Mouse (Mus musculus) intestine, postnatal 0 days (tissue): Measurements from ENCODE around the gene Nsun2. TPM values are rescaled to one million over a fixed set of nuclear protein-coding genes. Genes with fewer than 3 reads are reported as not detected.
"Not testable (repeated sequence)": the region's sequence is repeated elsewhere in the genome, so short reads cannot be mapped to it uniquely, and the experiment has no call there.

Experiments used
- ATAC-seq: fragments of 200-750 bp; cut with Nextera tagmentation; 2 replicates; pipeline ENCODE4 v1.8.0; 2017; ENCODE audit warnings: mild to moderate bottlenecking, moderate TSS enrichment, moderate library complexity
- H3K27ac ChIP-seq: fragments of 300-500 bp; sonication (generic); 2 replicates; pipeline ENCODE4 v1.5.1; 2014; ENCODE audit warnings: mild to moderate bottlenecking, low read depth, low read length, moderate library complexity
- H3K27me3 ChIP-seq: fragments of 300-500 bp; sonication (generic); replicated peaks from 2 replicates; pipeline ENCODE4 v1.6.1; 2014; ENCODE audit warnings: low read length, mixed read lengths; ENCODE audit not compliant: control insufficient read depth, insufficient read depth
- H3K36me3 ChIP-seq: fragments of 300-500 bp; sonication (generic); 2 replicates; pipeline ENCODE4 v1.6.1; 2014; ENCODE audit warnings: mild to moderate bottlenecking, moderate library complexity; ENCODE audit not compliant: control insufficient read depth, insufficient read depth
- H3K4me1 ChIP-seq: fragments of 300-500 bp; sonication (generic); replicated peaks from 2 replicates; pipeline ENCODE4 v1.6.1; 2014; ENCODE audit warnings: antibody characterized with exemption, low read length, mixed read lengths; ENCODE audit not compliant: control insufficient read depth, insufficient read depth
- H3K4me2 ChIP-seq: fragments of 300-500 bp; sonication (generic); replicated peaks from 2 replicates; pipeline ENCODE4 v1.6.1; 2014; ENCODE audit warnings: low read depth, mild to moderate bottlenecking, moderate library complexity
- H3K4me3 ChIP-seq: fragments of 300-500 bp; sonication (generic); 2 replicates; pipeline ENCODE4 v1.5.1; 2014; ENCODE audit warnings: low read depth, low read length
- H3K9ac ChIP-seq: fragments of 300-500 bp; sonication (generic); 2 replicates; pipeline ENCODE4 v1.6.1; 2014; ENCODE audit warnings: mild to moderate bottlenecking, low read depth, low read length
- H3K9me3 ChIP-seq: fragments of 300-500 bp; sonication (generic); 2 replicates; pipeline ENCODE4 v1.6.1; 2016; ENCODE audit warnings: mixed run types; ENCODE audit not compliant: control insufficient read depth
- CTCF ChIP-seq: sonication (generic); IDR thresholded peaks from 2 replicates; pipeline ENCODE4 v1.5.1; 2016; ENCODE audit warnings: low read depth, mild to moderate bottlenecking, control low read depth, antibody characterized with exemption, moderate library complexity
- WGBS: fragments of 180-500 bp; shearing (Covaris S2); extraction: QIAGEN DNeasy Blood & Tissue Kit; methylation state at CpG from one replicate; pipeline ENCODE4 v1.1.7; 2014; 5-methylcytosine and 5-hydroxymethylcytosine counted together
- polyA plus RNA-seq: library from polyadenylated mRNA; unstranded; fragments of >200 nt; fragmentation: Nextera tagmentation; extraction: Ambion mirVana; gene quantifications from 2 replicates; pipeline ENCODE4 v1.2.1, GENCODE M21; 2015

The Nsun2 gene
- polyA plus RNA-seq, 1 experiment from 2014 or later, result 38.8 TPM

DNA sequence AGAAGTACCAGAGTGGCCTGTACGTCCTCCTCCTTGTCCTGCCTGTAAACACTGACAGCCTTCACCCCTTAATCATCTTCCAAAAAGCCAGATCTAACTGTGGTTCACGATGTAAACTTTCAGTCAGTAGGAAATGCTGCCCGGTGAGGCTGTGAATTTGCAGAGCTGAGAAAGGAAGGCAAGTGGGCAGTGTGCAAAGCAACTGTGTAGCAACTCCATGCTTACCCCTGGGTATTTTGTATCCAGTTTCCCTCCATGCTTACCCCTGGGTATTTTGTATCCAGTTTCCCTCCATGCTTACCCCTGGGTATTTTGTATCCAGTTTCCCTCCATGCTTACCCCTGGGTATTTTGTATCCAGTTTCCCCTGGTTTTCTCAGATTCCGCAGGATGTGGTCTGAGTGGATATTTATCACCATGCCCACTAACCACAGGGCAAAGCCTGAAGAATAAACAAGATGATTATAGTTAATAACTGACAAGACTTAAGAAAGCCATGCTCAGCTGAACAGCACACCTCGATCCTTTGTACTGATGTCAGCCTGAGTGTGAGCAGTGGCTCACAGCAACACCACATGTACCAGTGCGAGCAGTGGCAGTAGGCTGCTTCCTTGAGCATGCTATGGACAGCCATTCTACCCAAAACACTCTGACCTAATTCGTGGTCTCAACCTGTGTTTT, 61.2 kb downstream of the Nsun2 start:
- Histone ChIP-seq H3K27me3 (no peaks in the 10 kb centered on the region), H3K9me3 (no peaks in the 10 kb centered on the region), H3K27ac (no peak overlapping the region), H3K4me1 (no peaks in the 10 kb centered on the region), H3K36me3 (no peaks in the 10 kb centered on the region), H3K4me3 (no peak overlapping the region), H3K9ac (no peak overlapping the region), H3K4me2 (no peak overlapping the region)
- 75% methylated on average over 7 of the region's 7 CpGs for WGBS
- no peak for ATAC-seq
- TF ChIP-seq CTCF, result no peak

- ATAC-seq, result no peak
- no peaks in the 10 kb centered on the region for H3K27me3 ChIP-seq
Observed at GRCm38 (mm10) chr13:69595911-69596310, 62.4 kb downstream of the Nsun2 start.

DNA sequence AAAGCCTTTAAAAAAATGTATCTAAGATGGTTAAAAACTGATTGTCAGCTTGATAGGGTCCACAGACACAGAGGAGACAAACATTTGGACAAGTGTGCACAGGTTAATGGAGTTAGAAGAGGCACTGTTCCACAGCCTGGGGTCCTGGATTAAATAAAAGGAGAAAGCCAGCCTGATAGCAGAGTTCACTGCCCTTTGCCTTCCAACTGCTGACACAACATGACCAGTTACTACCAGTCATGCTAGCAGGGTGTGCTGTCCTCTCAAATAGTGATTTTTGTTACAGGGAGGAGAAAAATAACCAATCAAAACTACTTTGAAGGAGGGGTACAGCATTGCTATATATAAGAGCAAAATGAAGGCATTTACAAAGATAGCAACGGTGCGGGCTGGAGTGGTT, 63.0 kb downstream of the Nsun2 start:
- H3K9me3 ChIP-seq, result no peaks in the 10 kb centered on the region
- no peak for ATAC-seq
- no peak overlapping the region for H3K9ac ChIP-seq
- H3K36me3 ChIP-seq, result no peaks in the 10 kb centered on the region
- H3K27me3 ChIP-seq, result no peaks in the 10 kb centered on the region
- TF ChIP-seq CTCF, result no peak
- no peak overlapping the region for H3K4me3 ChIP-seq
- no peak overlapping the region for H3K27ac ChIP-seq
- H3K4me1 ChIP-seq, result no peaks in the 10 kb centered on the region
- 98% methylated on average over 2 of the region's 2 CpGs for WGBS
- H3K4me2 ChIP-seq, result no peak overlapping the region

More at GRCm38 (mm10) chr13:69595911-69596310, 62.4 kb downstream of the Nsun2 start:
- WGBS, result 91% methylated on average over 6 of the region's 6 CpGs
- no peak overlapping the region for H3K9ac ChIP-seq
- no peaks in the 10 kb centered on the region for H3K9me3 ChIP-seq
- TF ChIP-seq CTCF, result no peak
- H3K4me1 ChIP-seq, result no peaks in the 10 kb centered on the region
- no peak overlapping the region for H3K4me2 ChIP-seq
- no peak overlapping the region for H3K27ac ChIP-seq
- no peaks in the 10 kb centered on the region for H3K36me3 ChIP-seq
- H3K4me3 ChIP-seq, result no peak overlapping the region

GRCm38 (mm10) chr13:69598867-69599266, 65.3 kb downstream of the Nsun2 start:
- peak; percentile 64; the same call in 1 of the 2 replicates for ATAC-seq
- H3K9ac ChIP-seq, result no peak overlapping the region
- no peaks in the 10 kb centered on the region for H3K27me3 ChIP-seq
- no peaks in the 10 kb centered on the region for H3K4me1 ChIP-seq
- H3K9me3 ChIP-seq, result no peaks in the 10 kb centered on the region
- H3K36me3 ChIP-seq, result no peaks in the 10 kb centered on the region
- no peak overlapping the region for H3K4me2 ChIP-seq
- no peak overlapping the region for H3K4me3 ChIP-seq
- WGBS, result 63% methylated on average over 10 of the region's 10 CpGs
- TF ChIP-seq CTCF, result no peak
- no peak overlapping the region for H3K27ac ChIP-seq

- not testable (repeated sequence) for H3K4me3 ChIP-seq, H3K4me1 ChIP-seq, H3K27me3 ChIP-seq, H3K36me3 ChIP-seq, ATAC-seq, H3K4me2 ChIP-seq, H3K9me3 ChIP-seq, H3K27ac ChIP-seq, H3K9ac ChIP-seq
- 91% methylated on average over 5 of the region's 5 CpGs for WGBS
Observed at GRCm38 (mm10) chr13:69600863-69601262, 67.3 kb downstream of the Nsun2 start.

DNA sequence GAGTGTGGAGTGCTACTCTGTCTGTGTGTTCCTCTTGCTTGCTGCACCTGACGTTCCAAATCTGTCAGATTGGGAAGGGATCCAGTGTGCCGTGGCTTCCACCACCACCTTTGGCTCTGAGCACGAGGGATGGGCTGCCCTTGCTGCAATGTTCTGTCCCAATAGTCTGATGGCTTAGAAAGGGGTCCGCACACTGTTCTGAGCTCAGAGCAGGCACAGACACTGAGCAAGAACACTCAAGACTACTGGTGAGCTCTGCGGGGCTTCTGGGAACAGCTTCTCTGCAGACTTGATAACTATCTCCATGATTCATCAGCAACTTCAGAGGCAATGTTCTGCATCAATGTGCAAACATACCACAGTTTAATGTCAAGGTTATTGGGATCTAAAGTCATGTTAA, 67.8 kb downstream of the Nsun2 start:
- Histone ChIP-seq H3K9ac (no peak overlapping the region), H3K27ac (no peak overlapping the region), H3K4me2 (no peak overlapping the region), H3K4me1 (no peaks in the 10 kb centered on the region), H3K4me3 (no peak overlapping the region), H3K9me3 (no peaks in the 10 kb centered on the region), H3K36me3 (no peaks in the 10 kb centered on the region), H3K27me3 (no peaks in the 10 kb centered on the region)
- 79% methylated on average over 5 of the region's 5 CpGs for WGBS
- TF ChIP-seq CTCF, result no peak
- ATAC-seq, result no peak

DNA sequence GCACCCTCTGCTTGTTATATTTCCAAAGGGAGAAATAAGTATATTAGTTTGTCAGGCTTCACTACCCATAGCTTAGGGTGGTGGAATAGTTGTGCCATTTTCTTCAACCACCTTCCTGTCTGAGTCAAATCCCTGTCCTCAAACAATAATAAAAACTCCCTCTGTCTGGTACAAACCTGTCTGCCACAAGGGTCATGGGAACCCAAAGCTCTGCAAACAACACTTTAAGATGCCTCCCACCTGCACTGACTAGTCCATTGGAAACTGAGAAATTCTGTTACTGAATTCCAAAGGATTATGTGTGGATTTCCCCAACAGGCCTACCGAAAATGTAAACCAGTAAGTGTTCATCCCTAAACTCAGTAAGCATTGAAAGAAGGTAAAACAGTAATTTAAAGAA, 71.1 kb downstream of the Nsun2 start:
- no peaks in the 10 kb centered on the region for H3K4me1 ChIP-seq
- H3K27me3 ChIP-seq, result no peaks in the 10 kb centered on the region
- no peaks in the 10 kb centered on the region for H3K9me3 ChIP-seq
- 69% methylated on average over 1 of the region's 1 CpGs for WGBS
- H3K4me3 ChIP-seq, result no peak overlapping the region
- no peak for TF ChIP-seq CTCF
- H3K4me2 ChIP-seq, result no peak overlapping the region
- no peak for ATAC-seq
- no peak overlapping the region for H3K27ac ChIP-seq
- H3K9ac ChIP-seq, result no peak overlapping the region
- no peaks in the 10 kb centered on the region for H3K36me3 ChIP-seq
